Mouse (Mus musculus): ENCODE data around the gene Syt2.

- TF ChIP-seq CTCF (conservative IDR thresholded peaks at IDR 0.05; ENCODE audit: low read length), result no peak
- no peak for TF ChIP-seq POU5F1 (IDR thresholded peaks at IDR 0.05; ENCODE audit: borderline replicate concordance, low read length)
Observed at GRCm38 (mm10) chr1:134726480-134726879, 80.0 kb downstream of the Syt2 start.
